Mouse (Mus musculus) erythroblast, embryonic 14.5 days (primary cell): ENCODE data around the gene Hist1h3h.
"Not testable (repeated sequence)": the region's sequence is repeated elsewhere in the genome, so short reads cannot be mapped to it uniquely, and the experiment has no call there.

Experiments
- GATA1 ChIP-seq: IDR thresholded peaks from 2 replicates; pipeline ENCODE4 v1.6.1; 2012; ENCODE audit warnings: low read length, inconsistent platforms, mixed read lengths
- TAL1 ChIP-seq: IDR thresholded peaks from 3 replicates; pipeline ENCODE4 v1.6.1; 2012; ENCODE audit warnings: low read length, inconsistent platforms, mixed read lengths

DNA sequence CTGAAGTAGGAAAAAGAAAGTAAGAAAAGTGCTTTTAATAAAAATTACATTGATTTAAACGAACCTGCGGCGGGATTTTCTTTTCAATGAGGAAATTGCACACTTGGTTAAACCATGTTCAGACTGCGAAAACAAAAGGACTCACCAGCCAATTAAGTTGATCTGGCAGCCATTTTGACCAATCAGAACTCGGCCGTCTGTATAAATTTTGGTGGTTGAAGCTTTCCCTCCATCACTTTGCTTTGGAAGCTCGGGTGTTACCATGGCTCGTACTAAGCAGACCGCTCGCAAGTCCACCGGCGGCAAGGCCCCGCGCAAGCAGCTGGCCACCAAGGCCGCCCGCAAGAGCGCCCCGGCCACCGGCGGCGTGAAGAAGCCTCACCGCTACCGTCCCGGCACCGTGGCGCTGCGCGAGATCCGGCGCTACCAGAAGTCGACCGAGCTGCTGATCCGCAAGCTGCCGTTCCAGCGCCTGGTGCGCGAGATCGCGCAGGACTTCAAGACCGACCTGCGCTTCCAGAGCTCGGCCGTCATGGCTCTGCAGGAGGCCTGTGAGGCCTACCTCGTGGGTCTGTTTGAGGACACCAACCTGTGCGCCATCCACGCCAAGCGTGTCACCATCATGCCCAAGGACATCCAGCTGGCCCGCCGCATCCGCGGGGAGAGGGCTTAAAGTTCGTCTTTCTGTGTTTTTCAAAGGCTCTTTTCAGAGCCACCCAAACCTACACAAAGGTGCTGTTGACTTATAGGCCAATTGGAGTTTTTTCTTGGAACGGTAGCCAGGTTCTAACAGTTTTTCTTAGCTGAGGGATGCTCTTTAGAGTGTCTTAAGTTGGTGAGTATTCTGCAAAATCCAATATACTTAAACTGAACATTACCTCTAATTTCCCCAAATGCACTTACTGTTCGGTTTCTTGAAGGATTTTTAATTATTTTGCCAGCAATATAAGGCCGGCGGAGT lies at the start of gene Hist1h3h:
- TF ChIP-seq GATA1, TAL1: not testable (repeated sequence)
